Mouse (Mus musculus) stomach, embryonic 16.5 days (tissue): ENCODE data around the gene Gpc6. TPM values are rescaled to one million over a fixed set of nuclear protein-coding genes. Genes with fewer than 3 reads are reported as not detected.

Experiments
- ATAC-seq: fragments of 200-750 bp; cut with Nextera tagmentation; 2 replicates; pipeline ENCODE4 v1.8.0; 2017; ENCODE audit warnings: moderate number of reproducible peaks, moderate TSS enrichment; ENCODE audit not compliant: insufficient read depth, low FRiP score
- H3K27ac ChIP-seq: fragments of 300-500 bp; sonication (generic); 2 replicates; pipeline ENCODE4 v1.5.1; 2014; ENCODE audit warnings: low read length
- H3K27me3 ChIP-seq: fragments of 300-500 bp; sonication (generic); 2 replicates; pipeline ENCODE4 v1.6.1; 2014; ENCODE audit warnings: low read length, control low read depth, mixed read lengths; ENCODE audit not compliant: control insufficient read depth, insufficient read depth
- H3K36me3 ChIP-seq: fragments of 300-500 bp; sonication (generic); 2 replicates; pipeline ENCODE4 v1.6.1; 2014; ENCODE audit warnings: low read length; ENCODE audit not compliant: control insufficient read depth, insufficient read depth
- H3K4me1 ChIP-seq: fragments of 300-500 bp; sonication (generic); 2 replicates; pipeline ENCODE4 v1.6.1; 2014; ENCODE audit warnings: low read length, control low read depth, mixed read lengths; ENCODE audit not compliant: control insufficient read depth, insufficient read depth
- H3K4me2 ChIP-seq: fragments of 300-500 bp; sonication (generic); 2 replicates; pipeline ENCODE4 v1.6.1; 2014; ENCODE audit warnings: low read depth, low read length, mixed read lengths
- H3K4me3 ChIP-seq: fragments of 300-500 bp; sonication (generic); replicated peaks from 2 replicates; pipeline ENCODE4 v1.5.1; 2014; ENCODE audit warnings: mild to moderate bottlenecking, low read length
- H3K9ac ChIP-seq: fragments of 300-500 bp; sonication (generic); 2 replicates; pipeline ENCODE4 v1.6.1; 2014; ENCODE audit warnings: low read length
- H3K9me3 ChIP-seq: fragments of 300-500 bp; sonication (generic); replicated peaks from 2 replicates; pipeline ENCODE4 v1.6.1; 2016; ENCODE audit warnings: low read length, control low read depth; ENCODE audit not compliant: control insufficient read depth
- WGBS: fragments of 180-500 bp; shearing (Covaris S2); extraction: QIAGEN DNeasy Blood & Tissue Kit; methylation state at CpG from one replicate; pipeline ENCODE4 v1.1.7; 2014; 5-methylcytosine and 5-hydroxymethylcytosine counted together
- polyA plus RNA-seq: library from polyadenylated mRNA; unstranded; fragments of >200 nt; fragmentation: Nextera tagmentation; extraction: Ambion mirVana; gene quantifications from 2 replicates; pipeline ENCODE4 v1.2.1, GENCODE M21; 2015

Gpc6 gene
- polyA plus RNA-seq, 1 experiment from 2014 or later = 46.7 TPM

GRCm38 (mm10) chr14:117666126-117666525 is 741.0 kb downstream of the Gpc6 start:
- Histone ChIP-seq H3K4me3 (no peak overlapping the region), H3K9ac (no peak overlapping the region)
- WGBS = 90% methylated on average over 2 of the region's 2 CpGs

GRCm38 (mm10) chr14:117673541-117673940 is 748.4 kb downstream of the Gpc6 start:
- H3K36me3 ChIP-seq = no peaks in the 10 kb centered on the region
- H3K4me3 ChIP-seq = no peak overlapping the region
- 85% methylated on average over 7 of the region's 7 CpGs for WGBS
- H3K27me3 ChIP-seq = no peaks in the 10 kb centered on the region
- H3K9me3 ChIP-seq = no peaks in the 10 kb centered on the region
- no peak overlapping the region for H3K4me2 ChIP-seq
- no peak overlapping the region for H3K27ac ChIP-seq
- no peak overlapping the region for H3K9ac ChIP-seq
- H3K4me1 ChIP-seq = peaks cover 6% of the 10 kb centered on the region; the same call in 1 of the 2 replicates
- no peak for ATAC-seq

More at GRCm38 (mm10) chr14:117666126-117666525, 741.0 kb downstream of the Gpc6 start:
- ATAC-seq = no peak
- Histone ChIP-seq H3K9me3 (no peaks in the 10 kb centered on the region), H3K27ac (no peak overlapping the region), H3K4me2 (no peak overlapping the region), H3K4me1 (no peaks in the 10 kb centered on the region), H3K36me3 (no peaks in the 10 kb centered on the region), H3K27me3 (no peaks in the 10 kb centered on the region)

GRCm38 (mm10) chr14:117674482-117674881 is 749.4 kb downstream of the Gpc6 start:
- Histone ChIP-seq H3K9me3 (no peaks in the 10 kb centered on the region), H3K4me1 (peaks cover 6% of the 10 kb centered on the region; the same call in 1 of the 2 replicates), H3K36me3 (no peaks in the 10 kb centered on the region), H3K27me3 (no peaks in the 10 kb centered on the region), H3K4me3 (no peak overlapping the region), H3K27ac (no peak overlapping the region), H3K9ac (no peak overlapping the region), H3K4me2 (no peak overlapping the region)
- WGBS = 35% methylated on average over 3 of the region's 3 CpGs
- no peak for ATAC-seq

- Histone ChIP-seq H3K27ac (no peak overlapping the region), H3K4me2 (no peak overlapping the region), H3K27me3 (no peaks in the 10 kb centered on the region), H3K4me1 (peaks cover 6% of the 10 kb centered on the region; the same call in 1 of the 2 replicates), H3K36me3 (no peaks in the 10 kb centered on the region), H3K4me3 (no peak overlapping the region), H3K9ac (no peak overlapping the region), H3K9me3 (no peaks in the 10 kb centered on the region)
- 79% methylated on average over 3 of the region's 3 CpGs for WGBS
- no peak for ATAC-seq
These were observed 754.8 kb downstream of the Gpc6 start for GRCm38 (mm10) chr14:117679926-117680325.

- Histone ChIP-seq H3K4me2 (no peak overlapping the region), H3K4me3 (no peak overlapping the region), H3K9ac (no peak overlapping the region), H3K27me3 (no peaks in the 10 kb centered on the region), H3K4me1 (peaks cover 6% of the 10 kb centered on the region; the same call in 1 of the 2 replicates), H3K9me3 (no peaks in the 10 kb centered on the region), H3K27ac (peak overlapping the region; percentile 44; the same call in 1 of the 2 replicates), H3K36me3 (no peaks in the 10 kb centered on the region)
- ATAC-seq = peak; percentile 79
- 17% methylated on average over 5 of the region's 5 CpGs for WGBS
These were observed 756.3 kb downstream of the Gpc6 start for GRCm38 (mm10) chr14:117681321-117681921.

GRCm38 (mm10) chr14:117683149-117683548 is 758.0 kb downstream of the Gpc6 start:
- Histone ChIP-seq H3K27me3 (no peaks in the 10 kb centered on the region), H3K9me3 (no peaks in the 10 kb centered on the region), H3K36me3 (no peaks in the 10 kb centered on the region), H3K4me2 (no peak overlapping the region), H3K9ac (no peak overlapping the region), H3K4me1 (peaks cover 6% of the 10 kb centered on the region; the same call in 1 of the 2 replicates), H3K27ac (no peak overlapping the region), H3K4me3 (no peak overlapping the region)
- ATAC-seq = no peak
- 91% methylated on average over 4 of the region's 4 CpGs for WGBS

GRCm38 (mm10) chr14:117689848-117690247 is 764.7 kb downstream of the Gpc6 start:
- no peaks in the 10 kb centered on the region for H3K9me3 ChIP-seq
- no peaks in the 10 kb centered on the region for H3K36me3 ChIP-seq
- WGBS = 84% methylated on average over 6 of the region's 6 CpGs
- H3K4me3 ChIP-seq = no peak overlapping the region
- no peaks in the 10 kb centered on the region for H3K27me3 ChIP-seq
- no peak overlapping the region for H3K4me2 ChIP-seq
- H3K27ac ChIP-seq = no peak overlapping the region
- no peaks in the 10 kb centered on the region for H3K4me1 ChIP-seq
- no peak overlapping the region for H3K9ac ChIP-seq
- ATAC-seq = no peak

GRCm38 (mm10) chr14:117695565-117695964 is 770.5 kb downstream of the Gpc6 start:
- H3K4me3 ChIP-seq = no peak overlapping the region
- ATAC-seq = no peak
- H3K4me2 ChIP-seq = no peak overlapping the region
- no peak overlapping the region for H3K27ac ChIP-seq
- H3K4me1 ChIP-seq = no peaks in the 10 kb centered on the region
- WGBS = 91% methylated on average over 8 of the region's 8 CpGs
- H3K9me3 ChIP-seq = no peaks in the 10 kb centered on the region
- H3K27me3 ChIP-seq = no peaks in the 10 kb centered on the region
- no peak overlapping the region for H3K9ac ChIP-seq
- H3K36me3 ChIP-seq = no peaks in the 10 kb centered on the region

GRCm38 (mm10) chr14:117700670-117701280 is 775.7 kb downstream of the Gpc6 start:
- no peaks in the 10 kb centered on the region for H3K9me3 ChIP-seq
- ATAC-seq = no peak
- no peak overlapping the region for H3K27ac ChIP-seq
- H3K4me1 ChIP-seq = no peaks in the 10 kb centered on the region
- no peak overlapping the region for H3K9ac ChIP-seq
- H3K4me3 ChIP-seq = no peak overlapping the region
- H3K4me2 ChIP-seq = no peak overlapping the region
- no peaks in the 10 kb centered on the region for H3K27me3 ChIP-seq
- WGBS = 81% methylated on average over 10 of the region's 10 CpGs
- no peaks in the 10 kb centered on the region for H3K36me3 ChIP-seq
